Mouse (Mus musculus) lung, postnatal 0 days (tissue): Measurements from ENCODE around the gene Pdlim4.

ENCODE experiments used
- CTCF ChIP-seq: IDR thresholded peaks from 2 replicates; pipeline ENCODE4 v1.5.1; 2016; ENCODE audit warnings: antibody characterized with exemption, mild to moderate bottlenecking
- EP300 ChIP-seq: IDR thresholded peaks from 2 replicates; pipeline ENCODE4 v1.6.1; 2016; ENCODE audit warnings: antibody characterized with exemption, mild to moderate bottlenecking, control low read depth

GRCm38 (mm10) chr11:54027131-54028043 is 41.4 kb downstream of the Pdlim4 start:
- TF ChIP-seq EP300 (no peak), CTCF (no peak)
